Mouse (Mus musculus): ENCODE results near the gene Lca5l. TPM values are rescaled to one million over a fixed set of nuclear protein-coding genes. Genes with fewer than 3 reads are reported as not detected.

Gene Lca5l
- polyA plus RNA-seq, 1 experiment from 2014 or later, result 1.6 TPM

GRCm38 (mm10) chr16:96210856-96211255 is 18.8 kb upstream of the Lca5l start:
- no peak for ATAC-seq (replicated peaks)
- Histone ChIP-seq H3K4me2 (replicated peaks) (no peak overlapping the region), H3K4me3 (no peak overlapping the region), H3K27me3 (no peaks in the 10 kb centered on the region), H3K9me3 (no peaks in the 10 kb centered on the region), H3K27ac (replicated peaks) (no peak overlapping the region), H3K9ac (replicated peaks) (no peak overlapping the region), H3K36me3 (no peaks in the 10 kb centered on the region), H3K4me1 (no peaks in the 10 kb centered on the region)
- WGBS, result 87% methylated on average over 7 of the region's 7 CpGs

DNA sequence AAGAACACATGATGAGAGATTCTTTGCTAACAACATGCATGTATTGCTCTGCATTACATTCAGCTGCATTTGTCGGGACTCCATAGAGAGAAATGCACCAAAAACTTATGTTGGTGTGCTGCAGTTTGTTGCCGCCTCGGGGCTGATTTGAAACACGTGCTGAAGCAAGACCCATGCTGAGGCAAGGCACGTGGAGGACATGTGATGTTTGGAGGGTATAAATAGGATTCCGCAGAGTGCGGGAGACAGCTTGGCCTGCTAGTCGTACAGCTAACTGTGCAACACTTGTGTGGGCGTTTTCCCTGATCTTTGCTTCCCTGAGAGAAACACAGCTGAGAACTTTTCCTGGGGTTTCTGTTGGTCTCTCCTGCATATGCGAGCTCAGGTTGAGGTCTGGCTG is 17.7 kb upstream of the Lca5l start:
- H3K36me3 ChIP-seq, result no peaks in the 10 kb centered on the region
- no peak overlapping the region for H3K4me2 ChIP-seq (replicated peaks)

DNA sequence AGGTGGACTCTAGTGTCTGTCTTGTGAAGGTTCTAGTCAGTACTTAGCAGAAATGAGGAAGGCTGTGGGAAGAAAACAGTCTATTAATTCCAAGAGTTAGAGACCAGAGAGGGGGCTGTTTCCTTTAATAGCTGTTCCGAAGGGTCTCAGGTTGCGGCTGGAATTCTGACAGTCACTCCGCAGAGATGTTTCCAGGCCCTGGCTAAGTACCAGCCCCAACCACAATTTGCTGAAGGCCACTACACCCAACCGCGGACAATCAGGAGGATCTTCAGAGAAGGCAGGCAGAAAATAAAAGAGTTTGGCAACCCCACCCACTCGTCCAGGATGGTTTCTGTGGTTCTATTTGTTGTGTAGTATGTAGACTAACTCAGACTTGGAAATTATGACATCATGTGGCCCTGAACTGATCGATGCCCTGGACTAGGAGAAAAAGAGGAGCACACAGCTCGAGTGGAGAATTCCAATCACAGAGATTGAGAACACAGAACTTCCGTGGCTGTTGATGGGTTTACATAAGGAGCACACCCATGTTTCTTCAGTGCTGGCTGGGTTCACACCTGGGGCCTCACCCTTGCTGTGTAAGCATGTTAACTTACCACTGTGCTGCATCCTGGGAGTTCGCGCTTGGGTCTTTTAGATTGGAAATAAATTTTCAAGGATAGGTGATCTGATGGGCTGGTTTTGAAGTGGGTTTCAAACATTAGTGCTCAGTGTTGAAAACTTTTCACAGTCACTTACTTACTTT is 9.6 kb upstream of the Lca5l start:
- 84% methylated on average over 11 of the region's 11 CpGs for WGBS
- no peak overlapping the region for H3K27ac ChIP-seq (replicated peaks)
- H3K4me2 ChIP-seq (replicated peaks), result no peak overlapping the region
- no peaks in the 10 kb centered on the region for H3K9me3 ChIP-seq
- peaks cover 8% of the 10 kb centered on the region for H3K4me1 ChIP-seq
- no peak for ATAC-seq (replicated peaks)
- no peak overlapping the region for H3K9ac ChIP-seq (replicated peaks)
- H3K36me3 ChIP-seq, result no peaks in the 10 kb centered on the region
- H3K27me3 ChIP-seq, result no peaks in the 10 kb centered on the region
- no peak overlapping the region for H3K4me3 ChIP-seq

More for the DNA sequence above, 17.7 kb upstream of the Lca5l start:
- H3K27ac ChIP-seq (replicated peaks), result no peak overlapping the region
- no peak overlapping the region for H3K4me3 ChIP-seq
- no peaks in the 10 kb centered on the region for H3K4me1 ChIP-seq
- H3K27me3 ChIP-seq, result no peaks in the 10 kb centered on the region
- no peak for ATAC-seq (replicated peaks)
- WGBS, result 85% methylated on average over 10 of the region's 10 CpGs
- no peak overlapping the region for H3K9ac ChIP-seq (replicated peaks)
- H3K9me3 ChIP-seq, result no peaks in the 10 kb centered on the region

GRCm38 (mm10) chr16:96200702-96201028 is 8.6 kb upstream of the Lca5l start:
- H3K27me3 ChIP-seq, result no peaks in the 10 kb centered on the region
- peak overlapping the region; percentile 9; the same call in 1 of the 2 replicates for H3K9ac ChIP-seq (replicated peaks)
- no peaks in the 10 kb centered on the region for H3K9me3 ChIP-seq
- peak overlapping the region; percentile 38 for H3K4me2 ChIP-seq (replicated peaks)
- no peaks in the 10 kb centered on the region for H3K36me3 ChIP-seq
- no peak overlapping the region for H3K27ac ChIP-seq (replicated peaks)
- no peak for ATAC-seq (replicated peaks)
- 31% methylated on average over 9 of the region's 9 CpGs for WGBS
- peaks cover 8% of the 10 kb centered on the region for H3K4me1 ChIP-seq
- 0 out of 2 replicates have a peak overlapping the region, but pooled peaks have one; percentile 9 for H3K4me3 ChIP-seq

DNA sequence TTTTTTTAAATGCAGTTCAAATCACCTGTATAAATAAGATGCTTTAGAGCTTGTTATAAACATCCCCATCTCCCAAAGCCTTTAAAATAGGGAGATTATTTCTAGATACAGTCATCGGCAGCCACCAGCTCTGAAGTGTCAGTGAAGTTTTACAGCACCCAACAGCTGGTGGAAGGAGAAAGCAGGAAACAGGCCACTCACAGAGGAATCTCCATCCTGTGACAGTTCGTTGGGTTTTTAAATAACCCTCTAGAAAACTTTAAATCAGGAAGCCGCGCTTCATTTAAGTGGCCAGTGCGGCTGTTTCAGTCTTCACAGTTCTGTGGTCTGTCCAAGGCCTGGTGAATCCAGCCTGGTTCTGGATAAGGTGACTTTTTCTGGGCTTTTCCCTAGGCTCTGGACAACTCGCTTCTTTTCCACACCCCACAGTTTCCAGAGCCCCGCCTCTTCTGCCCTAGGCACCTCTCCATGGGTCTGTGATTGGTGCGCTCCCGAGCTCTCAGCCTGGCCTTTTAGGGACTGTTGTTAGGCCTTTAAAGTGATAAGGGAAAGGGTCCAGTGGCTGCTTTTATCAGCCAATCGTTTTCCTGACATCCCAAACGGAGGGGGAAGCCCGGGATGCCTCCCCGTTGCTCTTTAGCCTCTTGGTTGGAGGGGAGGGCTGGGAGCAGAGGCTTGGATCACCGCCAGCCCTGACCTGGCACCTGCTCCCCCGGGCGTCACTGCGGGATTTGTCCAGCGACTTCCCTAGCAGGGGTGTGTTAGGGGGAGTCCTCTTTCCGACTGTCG is 8.0 kb upstream of the Lca5l start, which contains the start of gene Sh3bgr:
TSS of gene Sh3bgr (plus strand) at position 538 of the 789 bp plus-strand sequence.
- Histone ChIP-seq H3K36me3 (no peaks in the 10 kb centered on the region), H3K27me3 (no peaks in the 10 kb centered on the region), H3K4me3 (0 out of 2 replicates have a peak within 1 kb of the TSS, but pooled peaks have one; percentile 9), H3K9ac (replicated peaks) (peak within 1 kb of the TSS; percentile 9), H3K4me1 (peaks cover 8% of the 10 kb centered on the region), H3K4me2 (replicated peaks) (peak within 1 kb of the TSS; percentile 38), H3K27ac (replicated peaks) (no peak within 1 kb of the TSS), H3K9me3 (no peaks in the 10 kb centered on the region)
- 10% methylated on average over 20 of the region's 20 CpGs for WGBS
- ATAC-seq (replicated peaks), result peak; percentile 64; the same call in 1 of the 2 replicates

GRCm38 (mm10) chr16:96187619-96188018 is 4.5 kb downstream of the Lca5l start:
- 87% methylated on average over 5 of the region's 5 CpGs for WGBS
- H3K4me1 ChIP-seq, result peaks cover 10% of the 10 kb centered on the region
- H3K9me3 ChIP-seq, result no peaks in the 10 kb centered on the region
- no peak overlapping the region for H3K27ac ChIP-seq (replicated peaks)
- H3K9ac ChIP-seq (replicated peaks), result no peak overlapping the region
- no peak overlapping the region for H3K4me3 ChIP-seq
- H3K27me3 ChIP-seq, result no peaks in the 10 kb centered on the region
- H3K36me3 ChIP-seq, result no peaks in the 10 kb centered on the region
- ATAC-seq (replicated peaks), result no peak
- no peak overlapping the region for H3K4me2 ChIP-seq (replicated peaks)

DNA sequence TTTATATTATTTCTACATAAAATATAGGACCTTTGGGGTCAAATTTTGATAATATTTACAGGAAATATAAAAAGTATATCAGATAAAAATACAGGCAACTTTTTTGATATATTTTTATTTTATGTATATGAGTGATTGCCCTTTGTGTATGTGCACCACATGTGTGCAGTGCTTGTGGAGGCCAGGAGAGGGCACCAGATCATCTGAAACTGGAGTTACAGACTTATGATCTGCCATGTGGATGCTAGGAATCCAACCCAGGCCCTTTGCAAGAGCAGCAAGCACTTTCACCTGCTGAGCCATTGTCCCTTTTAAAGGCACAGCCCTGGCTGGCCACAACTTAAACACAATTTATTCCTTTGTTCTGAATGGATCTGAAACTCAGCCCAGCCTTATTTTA is 12.9 kb downstream of the Lca5l start:
- no peak overlapping the region for H3K9ac ChIP-seq (replicated peaks)
- H3K27me3 ChIP-seq, result no peaks in the 10 kb centered on the region
- H3K4me3 ChIP-seq, result no peak overlapping the region
- H3K36me3 ChIP-seq, result no peaks in the 10 kb centered on the region
- no peaks in the 10 kb centered on the region for H3K9me3 ChIP-seq
- peaks cover 6% of the 10 kb centered on the region; the same call in 1 of the 2 replicates for H3K4me1 ChIP-seq
- no peak overlapping the region for H3K27ac ChIP-seq (replicated peaks)
- no peak for ATAC-seq (replicated peaks)
- H3K4me2 ChIP-seq (replicated peaks), result no peak overlapping the region

- ATAC-seq (replicated peaks), result no peak
- Histone ChIP-seq H3K9ac (replicated peaks) (no peak overlapping the region), H3K4me3 (no peak overlapping the region), H3K36me3 (no peaks in the 10 kb centered on the region), H3K9me3 (no peaks in the 10 kb centered on the region), H3K27ac (replicated peaks) (no peak overlapping the region), H3K27me3 (no peaks in the 10 kb centered on the region), H3K4me2 (replicated peaks) (no peak overlapping the region), H3K4me1 (peaks cover 6% of the 10 kb centered on the region; the same call in 1 of the 2 replicates)
- 43% methylated on average over 2 of the region's 2 CpGs for WGBS
Observed at GRCm38 (mm10) chr16:96175399-96175798, 16.7 kb downstream of the Lca5l start.

DNA sequence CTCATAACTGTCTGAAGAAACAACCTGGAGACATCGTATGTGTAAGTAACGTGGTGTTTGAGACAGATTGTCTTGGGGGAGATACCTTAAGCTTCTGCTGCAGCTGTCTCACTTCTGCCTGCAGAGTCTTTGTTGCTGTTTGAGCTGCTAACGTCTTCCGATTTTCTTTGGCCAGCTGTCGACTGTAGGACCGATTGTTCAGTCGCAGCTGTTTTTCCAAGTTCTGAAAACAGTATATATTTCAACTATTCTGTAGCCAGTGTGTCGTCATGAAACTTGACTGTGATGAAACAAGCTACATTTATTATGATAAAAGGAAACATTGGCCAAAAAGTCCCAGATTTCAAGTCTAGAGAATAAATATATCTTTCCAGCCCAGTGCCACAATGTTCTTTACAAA is 18.4 kb downstream of the Lca5l start:
- Histone ChIP-seq H3K4me2 (replicated peaks) (no peak overlapping the region), H3K4me1 (peaks cover 6% of the 10 kb centered on the region; the same call in 1 of the 2 replicates), H3K36me3 (no peaks in the 10 kb centered on the region), H3K9ac (replicated peaks) (no peak overlapping the region), H3K9me3 (no peaks in the 10 kb centered on the region), H3K27me3 (no peaks in the 10 kb centered on the region), H3K27ac (replicated peaks) (no peak overlapping the region), H3K4me3 (no peak overlapping the region)
- no peak for ATAC-seq (replicated peaks)
- 82% methylated on average over 8 of the region's 8 CpGs for WGBS

DNA sequence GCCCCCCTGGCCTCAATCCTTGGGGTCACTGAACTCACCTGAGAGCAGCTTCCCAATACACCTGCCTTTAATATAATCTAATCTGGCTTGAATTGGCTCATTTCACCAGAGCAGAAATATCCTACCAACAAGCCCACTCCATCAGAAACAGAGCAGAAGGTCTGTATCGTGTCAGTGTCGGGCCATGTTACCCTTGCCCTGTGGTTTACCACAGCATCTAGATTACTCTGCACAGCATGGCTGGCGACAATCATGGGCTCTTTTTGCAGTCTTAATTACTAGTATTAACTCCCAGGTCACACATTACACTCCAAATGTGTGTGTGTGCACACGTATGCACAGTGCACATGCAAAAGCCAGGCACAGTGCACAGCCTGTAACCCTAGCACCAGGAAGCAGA is 23.2 kb downstream of the Lca5l start:
- ATAC-seq (replicated peaks), result no peak
- no peak overlapping the region for H3K4me2 ChIP-seq (replicated peaks)
- WGBS, result 92% methylated on average over 4 of the region's 4 CpGs
- peaks cover 6% of the 10 kb centered on the region; the same call in 1 of the 2 replicates for H3K4me1 ChIP-seq
- H3K36me3 ChIP-seq, result no peaks in the 10 kb centered on the region
- no peaks in the 10 kb centered on the region for H3K27me3 ChIP-seq
- H3K9me3 ChIP-seq, result no peaks in the 10 kb centered on the region
- no peak overlapping the region for H3K9ac ChIP-seq (replicated peaks)
- no peak overlapping the region for H3K27ac ChIP-seq (replicated peaks)
- no peak overlapping the region for H3K4me3 ChIP-seq

DNA sequence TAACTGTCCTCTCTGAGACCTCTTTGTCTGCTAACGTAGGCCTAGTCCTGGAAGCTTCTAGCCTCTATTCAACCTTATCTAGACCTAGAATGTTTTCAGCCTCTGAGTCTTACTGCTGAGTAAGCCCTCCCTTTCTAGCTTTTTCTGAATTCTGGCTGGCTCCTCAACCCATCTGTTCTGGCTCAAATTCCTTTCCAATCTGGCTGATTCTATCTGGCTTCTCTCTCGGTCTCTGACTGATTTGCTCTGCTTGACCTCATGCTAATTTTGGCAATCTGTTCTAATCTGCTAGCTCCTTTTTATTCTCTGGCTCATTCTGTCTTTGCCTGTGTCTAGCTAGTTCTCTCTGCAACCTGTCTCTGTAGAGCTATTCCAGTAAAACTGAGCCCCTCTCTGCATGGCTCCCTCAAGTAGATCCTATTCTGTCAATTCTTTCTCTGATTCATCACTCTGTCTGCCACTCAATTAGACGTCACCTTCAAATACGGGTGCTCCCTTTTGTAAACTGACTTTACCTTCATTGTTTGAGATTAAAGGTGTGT is 26.3 kb downstream of the Lca5l start:
- Histone ChIP-seq H3K4me3 (no peak overlapping the region), H3K9me3 (no peaks in the 10 kb centered on the region), H3K4me2 (replicated peaks) (no peak overlapping the region), H3K36me3 (no peaks in the 10 kb centered on the region), H3K27ac (replicated peaks) (peak overlapping the region; percentile 64), H3K27me3 (no peaks in the 10 kb centered on the region), H3K9ac (replicated peaks) (no peak overlapping the region), H3K4me1 (peaks cover 6% of the 10 kb centered on the region; the same call in 1 of the 2 replicates)
- peak; percentile 61 for ATAC-seq (replicated peaks)
- 60% methylated on average over 4 of the region's 4 CpGs for WGBS

- H3K27me3 ChIP-seq, result no peaks in the 10 kb centered on the region
- peaks cover 27% of the 10 kb centered on the region for H3K4me1 ChIP-seq
- no peak overlapping the region for H3K4me3 ChIP-seq
- no peaks in the 10 kb centered on the region for H3K36me3 ChIP-seq
- no peak overlapping the region for H3K27ac ChIP-seq (replicated peaks)
- WGBS, result 87% methylated on average over 4 of the region's 4 CpGs
- no peak overlapping the region for H3K4me2 ChIP-seq (replicated peaks)
- ATAC-seq (replicated peaks), result no peak
- no peaks in the 10 kb centered on the region for H3K9me3 ChIP-seq
- H3K9ac ChIP-seq (replicated peaks), result no peak overlapping the region
Observed at GRCm38 (mm10) chr16:96161336-96161735, 30.7 kb downstream of the Lca5l start.

All from forebrain, embryonic 15.5 days (tissue).